Mouse (Mus musculus) midbrain, postnatal 0 days (tissue): ENCODE measurements around the gene Cyb561. TPM values are rescaled to one million over a fixed set of nuclear protein-coding genes. Genes with fewer than 3 reads are reported as not detected.

Source experiments
- ATAC-seq: fragments of 200-750 bp; cut with Nextera tagmentation; 2 replicates; pipeline ENCODE4 v1.8.0; 2017; ENCODE audit warnings: moderate number of reproducible peaks, mild to moderate bottlenecking, moderate TSS enrichment, moderate library complexity; ENCODE audit not compliant: low FRiP score
- DNase-seq: peaks from one replicate; pipeline ENCODE4 v3.0.0-alpha.2; 2015; ENCODE audit warnings: low spot score
- H3K27ac ChIP-seq: fragments of 300-500 bp; sonication (generic); 2 replicates; pipeline ENCODE4 v1.5.1; 2014; ENCODE audit warnings: low read depth, mild to moderate bottlenecking, low read length, mixed read lengths
- H3K27me3 ChIP-seq: fragments of 300-500 bp; sonication (generic); 2 replicates; pipeline ENCODE4 v1.6.1; 2014; ENCODE audit warnings: low read length, control low read depth, mixed read lengths; ENCODE audit not compliant: insufficient read depth
- H3K36me3 ChIP-seq: fragments of 300-500 bp; sonication (generic); 2 replicates; pipeline ENCODE4 v1.6.1; 2014; ENCODE audit warnings: low read length, control low read depth, mixed read lengths; ENCODE audit not compliant: insufficient read depth
- H3K4me1 ChIP-seq: fragments of 300-500 bp; sonication (generic); 2 replicates; pipeline ENCODE4 v1.6.1; 2014; ENCODE audit warnings: mild to moderate bottlenecking, control low read depth, antibody characterized with exemption, low read length, mixed read lengths; ENCODE audit not compliant: insufficient read depth
- H3K4me2 ChIP-seq: fragments of 300-500 bp; sonication (generic); 2 replicates; pipeline ENCODE4 v1.6.1; 2014; ENCODE audit warnings: low read depth, mild to moderate bottlenecking, low read length, mixed read lengths; ENCODE audit not compliant: poor library complexity, severe bottlenecking
- H3K4me3 ChIP-seq: fragments of 300-500 bp; sonication (generic); 2 replicates; pipeline ENCODE4 v1.5.1; 2014; ENCODE audit warnings: low read depth, mild to moderate bottlenecking, low read length, moderate library complexity
- H3K9ac ChIP-seq: fragments of 300-500 bp; sonication (generic); replicated peaks from 2 replicates; pipeline ENCODE4 v1.6.1; 2014; ENCODE audit warnings: mild to moderate bottlenecking, low read length, moderate library complexity, mixed read lengths; ENCODE audit not compliant: poor library complexity, severe bottlenecking
- H3K9me3 ChIP-seq: fragments of 300-500 bp; sonication (generic); 2 replicates; pipeline ENCODE4 v1.6.1; 2016; ENCODE audit warnings: low read length, control low read depth
- CTCF ChIP-seq: IDR thresholded peaks from 2 replicates; pipeline ENCODE4 v1.5.1; 2016; ENCODE audit warnings: antibody characterized with exemption, mild to moderate bottlenecking
- WGBS: fragments of 180-500 bp; shearing (Covaris S2); extraction: QIAGEN DNeasy Blood & Tissue Kit; methylation state at CpG from one replicate; pipeline ENCODE4 v1.1.7; 2014; 5-methylcytosine and 5-hydroxymethylcytosine counted together
- polyA plus RNA-seq: library from polyadenylated mRNA; unstranded; fragments of >200 nt; fragmentation: Nextera tagmentation; extraction: Ambion mirVana; gene quantifications from 2 replicates; pipeline ENCODE4 v1.2.1, GENCODE M21; 2015
- total RNA-seq: library from RNA; depleted of rRNA; stranded (reverse); fragments of >200 nt; gene quantifications from 2 replicates; pipeline ENCODE4 v1.2.3, GENCODE M21; 2014

The Cyb561 gene
- total and polyA plus RNA-seq, 2 experiments from 2014 or later = 64.2 to 76.7 TPM

DNA sequence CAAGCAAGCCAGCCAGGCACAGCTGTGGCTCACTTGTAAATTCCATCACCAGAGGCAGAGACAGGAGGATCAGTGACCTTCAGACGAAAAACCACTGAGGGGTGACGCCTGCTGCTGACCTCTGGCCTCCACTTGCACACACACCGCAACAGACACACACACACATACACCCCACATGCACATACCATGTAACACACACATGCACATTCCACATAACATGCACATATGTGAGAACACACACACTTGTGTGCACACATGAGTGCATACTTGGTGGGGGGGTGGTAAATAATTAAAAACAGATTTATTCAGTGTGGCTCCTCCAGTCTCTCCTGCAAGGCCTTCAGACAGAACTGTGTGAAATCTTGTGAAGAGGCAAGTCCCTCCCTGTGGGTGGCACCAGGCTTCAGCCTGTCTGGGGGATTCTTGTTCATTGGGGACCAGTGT, 1.5 kb downstream of the Cyb561 start:
- WGBS = 40% methylated on average over 3 of the region's 3 CpGs
- Histone ChIP-seq H3K4me3 (no peak overlapping the region), H3K9me3 (no peaks in the 10 kb centered on the region), H3K36me3 (no peaks in the 10 kb centered on the region; the same call in 1 of the 2 replicates), H3K9ac (no peak overlapping the region), H3K4me2 (no peak overlapping the region), H3K4me1 (no peaks in the 10 kb centered on the region), H3K27me3 (no peaks in the 10 kb centered on the region), H3K27ac (no peak overlapping the region)
- DNase-seq (no peak), ATAC-seq (no peak)
- no peak for TF ChIP-seq CTCF

DNA sequence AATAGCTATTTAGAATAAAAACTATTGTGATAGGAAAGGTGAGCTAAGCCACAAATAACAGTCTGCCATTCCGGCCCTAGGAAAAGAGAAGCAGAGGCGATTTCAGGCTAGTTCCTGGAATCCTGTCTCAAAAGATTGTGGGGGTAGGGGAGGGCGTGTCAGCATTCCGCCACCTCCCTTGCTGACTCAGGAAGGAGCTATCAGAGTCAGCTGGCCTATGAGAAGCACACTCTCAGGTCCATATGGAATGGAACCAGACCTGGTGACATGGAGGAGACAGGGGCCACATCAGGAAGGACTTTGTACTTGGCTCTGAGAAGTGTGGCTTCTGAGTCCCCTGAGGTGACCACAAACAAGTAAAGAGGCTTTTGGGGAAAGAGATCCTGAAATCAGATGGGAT, 2.6 kb downstream of the Cyb561 start:
- H3K27me3 ChIP-seq = no peaks in the 10 kb centered on the region
- H3K9me3 ChIP-seq = no peaks in the 10 kb centered on the region
- ATAC-seq = no peak
- WGBS = 79% methylated on average over 4 of the region's 4 CpGs
- no peak overlapping the region for H3K9ac ChIP-seq
- TF ChIP-seq CTCF = no peak
- no peaks in the 10 kb centered on the region for H3K4me1 ChIP-seq
- H3K4me3 ChIP-seq = no peak overlapping the region
- no peak overlapping the region for H3K27ac ChIP-seq
- H3K4me2 ChIP-seq = no peak overlapping the region
- DNase-seq = no peak
- H3K36me3 ChIP-seq = no peaks in the 10 kb centered on the region; the same call in 1 of the 2 replicates

DNA sequence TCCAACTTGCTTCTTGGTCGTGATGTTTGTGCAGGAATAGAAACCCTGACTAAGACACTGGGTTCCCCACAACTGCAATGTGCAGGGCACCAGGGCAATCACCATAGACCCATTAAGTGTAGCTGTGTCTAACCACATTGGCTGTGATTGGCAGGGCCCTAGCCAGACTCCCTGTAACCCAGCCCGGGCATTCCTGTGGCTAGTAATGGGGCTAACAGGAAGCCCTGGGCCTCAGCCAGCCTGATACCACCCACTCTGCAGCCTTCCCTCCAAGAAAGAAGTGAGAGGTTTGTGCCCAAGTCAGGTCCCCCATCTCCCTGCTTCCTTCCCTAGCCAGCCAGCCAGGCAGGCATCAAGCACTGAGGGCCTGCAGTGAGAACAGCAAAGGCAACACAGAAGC, 4.9 kb downstream of the Cyb561 start:
- 78% methylated on average over 2 of the region's 2 CpGs for WGBS
- no peaks in the 10 kb centered on the region; the same call in 1 of the 2 replicates for H3K36me3 ChIP-seq
- no peaks in the 10 kb centered on the region for H3K9me3 ChIP-seq
- no peak for ATAC-seq
- DNase-seq = no peak
- TF ChIP-seq CTCF = no peak
- H3K4me1 ChIP-seq = peaks cover 10% of the 10 kb centered on the region
- no peak overlapping the region for H3K4me2 ChIP-seq
- H3K4me3 ChIP-seq = no peak overlapping the region
- H3K27me3 ChIP-seq = no peaks in the 10 kb centered on the region
- no peak overlapping the region for H3K9ac ChIP-seq
- no peak overlapping the region for H3K27ac ChIP-seq

DNA sequence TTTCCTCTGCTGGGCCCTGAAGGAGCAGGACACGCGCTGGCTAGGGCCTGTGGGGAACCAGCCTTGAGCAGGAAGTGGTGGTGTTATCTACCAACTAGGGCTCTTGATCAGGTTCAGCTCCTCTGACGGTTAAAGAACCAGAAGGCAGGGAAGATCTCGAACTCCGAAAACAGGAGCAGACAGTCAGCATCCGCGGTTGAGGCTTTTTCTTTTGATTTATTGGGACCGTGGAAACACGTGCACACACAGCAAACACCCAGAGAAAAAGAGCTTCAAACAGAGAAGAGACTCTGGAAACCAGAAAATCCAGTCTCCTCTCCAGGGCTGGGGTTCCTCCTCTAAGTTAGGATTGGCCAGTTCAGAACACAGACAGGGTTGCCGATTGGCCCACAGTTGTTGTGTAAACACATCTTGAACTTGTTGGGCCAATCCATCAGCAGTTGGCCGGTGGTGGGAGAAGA, 6.4 kb downstream of the Cyb561 start:
- Histone ChIP-seq H3K36me3 (no peaks in the 10 kb centered on the region; the same call in 1 of the 2 replicates), H3K9me3 (no peaks in the 10 kb centered on the region), H3K4me2 (no peak overlapping the region), H3K27ac (no peak overlapping the region), H3K4me1 (peaks cover 10% of the 10 kb centered on the region), H3K4me3 (no peak overlapping the region), H3K9ac (no peak overlapping the region), H3K27me3 (no peaks in the 10 kb centered on the region)
- no peak for ATAC-seq
- TF ChIP-seq CTCF = no peak
- no peak for DNase-seq
- WGBS = 58% methylated on average over 11 of the region's 11 CpGs

DNA sequence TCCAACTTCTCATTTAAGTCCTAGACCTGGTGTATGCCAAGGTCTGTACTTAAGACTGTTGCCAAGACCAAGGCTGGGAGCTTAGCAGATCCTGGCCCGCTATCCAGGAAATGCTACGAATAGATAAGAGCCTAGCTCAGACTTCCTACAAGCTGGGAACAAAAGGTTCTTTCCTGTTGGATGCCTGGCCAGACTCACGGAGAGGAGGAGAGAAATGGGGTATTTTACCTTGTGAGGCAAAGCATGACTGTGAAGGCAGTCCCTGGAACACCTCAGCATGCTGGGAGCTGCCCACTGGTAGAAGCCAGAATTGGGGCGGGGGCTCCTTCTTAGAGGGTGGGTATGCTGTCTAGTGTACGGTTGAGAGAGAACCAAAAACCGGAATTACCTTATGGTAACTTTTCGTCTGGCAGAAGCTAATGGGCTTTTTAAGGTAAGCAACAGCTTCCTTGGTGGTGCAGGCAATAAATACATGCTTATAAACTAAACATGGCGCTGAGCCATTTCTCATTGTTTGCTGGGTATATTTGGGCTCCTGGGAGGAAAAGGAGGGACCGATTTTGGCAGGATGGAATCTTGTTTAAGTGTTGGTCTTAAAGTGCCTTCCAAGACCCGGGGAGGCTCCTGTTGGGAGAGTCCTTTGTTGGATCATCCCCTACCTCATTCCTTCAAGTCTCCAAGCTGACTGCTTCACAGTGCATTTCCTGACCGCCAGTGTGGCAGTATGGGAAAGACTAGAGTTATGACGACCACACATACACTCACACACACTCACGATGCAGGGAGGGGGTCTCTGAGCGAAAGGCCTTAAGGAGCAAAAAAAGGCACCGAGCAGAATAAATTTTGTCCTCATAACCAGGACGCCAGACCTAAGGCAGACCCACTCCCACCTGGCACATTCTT, 8.1 kb downstream of the Cyb561 start:
- Histone ChIP-seq H3K4me2 (peak overlapping the region; percentile 83), H3K4me1 (peaks cover 10% of the 10 kb centered on the region), H3K36me3 (no peaks in the 10 kb centered on the region; the same call in 1 of the 2 replicates), H3K27ac (peak overlapping the region; percentile 21; the same call in 1 of the 2 replicates), H3K4me3 (peak overlapping the region; percentile 70), H3K9ac (peak overlapping the region; percentile 67), H3K9me3 (no peaks in the 10 kb centered on the region), H3K27me3 (no peaks in the 10 kb centered on the region)
- ATAC-seq (no peak), DNase-seq (peak; percentile 37)
- TF ChIP-seq CTCF = no peak
- 73% methylated on average over 16 of the region's 16 CpGs for WGBS

DNA sequence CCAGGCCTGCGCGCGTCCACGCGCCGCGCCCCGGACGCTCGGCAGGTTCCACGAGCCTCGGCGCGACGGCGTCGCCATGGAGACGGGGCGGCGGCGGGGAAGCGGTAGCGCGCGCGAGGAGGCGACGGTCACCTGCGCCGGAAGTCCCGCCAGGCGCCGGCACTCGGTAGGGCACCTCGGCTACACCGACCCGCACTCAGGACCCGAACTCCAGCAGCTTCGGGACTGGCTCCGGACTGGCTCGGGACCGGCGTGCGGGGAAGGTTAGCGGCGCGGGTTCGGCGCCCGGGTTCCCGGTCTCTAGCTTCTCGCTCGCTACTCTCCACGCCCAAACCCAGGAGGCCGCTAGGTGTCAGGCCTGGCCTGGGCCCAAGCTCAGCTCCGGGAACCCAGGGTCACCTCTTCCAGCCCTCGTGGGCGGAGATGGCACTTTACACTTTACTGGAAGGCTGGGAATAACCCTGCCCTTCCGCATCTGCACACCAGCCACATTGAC, 9.0 kb downstream of the Cyb561 start:
- Histone ChIP-seq H3K9ac (peak overlapping the region; percentile 67), H3K4me3 (peak overlapping the region; percentile 70), H3K4me2 (peak overlapping the region; percentile 83), H3K9me3 (no peaks in the 10 kb centered on the region), H3K36me3 (no peaks in the 10 kb centered on the region; the same call in 1 of the 2 replicates), H3K4me1 (peaks cover 10% of the 10 kb centered on the region), H3K27ac (peak overlapping the region; percentile 70), H3K27me3 (no peaks in the 10 kb centered on the region; the same call in 1 of the 2 replicates)
- ATAC-seq = peak; percentile 66
- 1% methylated on average over 58 of the region's 59 CpGs for WGBS
- peak; percentile 66 for DNase-seq
- peak; percentile 72 for TF ChIP-seq CTCF
